Mouse (Mus musculus): Measurements from ENCODE around the gene Rbm33. TPM values are rescaled to one million over a fixed set of nuclear protein-coding genes. Genes with fewer than 3 reads are reported as not detected.

Gene Rbm33
- polyA plus RNA-seq, 1 experiment, result 33.3 TPM

GRCm38 (mm10) chr5:28322189-28322588, 5.3 kb downstream of the Rbm33 start:
- Histone ChIP-seq H3K27ac (ENCODE audit: insufficient read depth, low read length) (no peak overlapping the region), H3K36me3 (ENCODE audit: control insufficient read depth, insufficient read depth, low read length) (no peaks in the 10 kb centered on the region), H3K4me1 (ENCODE audit: control insufficient read depth, insufficient read depth, insufficient read length) (peaks cover 19% of the 10 kb centered on the region), H3K4me3 (ENCODE audit: extremely low read depth, insufficient read depth, insufficient read length) (no peak overlapping the region), H3K27me3 (ENCODE audit: control insufficient read depth, insufficient read depth, low read length) (no peaks in the 10 kb centered on the region)
- WGBS, result 88% methylated on average over 3 of the region's 3 CpGs
- TF ChIP-seq CTCF (IDR thresholded peaks at IDR 0.05; ENCODE audit: extremely low read depth, insufficient read depth, insufficient read length, insufficient replicate concordance) (no peak), POLR2A (IDR thresholded peaks at IDR 0.05; ENCODE audit: low read depth, low read length) (no peak)
- no peak for DNase-seq (ENCODE audit: low read depth in 1 of 2, low spot score in 2 of 2)

DNA sequence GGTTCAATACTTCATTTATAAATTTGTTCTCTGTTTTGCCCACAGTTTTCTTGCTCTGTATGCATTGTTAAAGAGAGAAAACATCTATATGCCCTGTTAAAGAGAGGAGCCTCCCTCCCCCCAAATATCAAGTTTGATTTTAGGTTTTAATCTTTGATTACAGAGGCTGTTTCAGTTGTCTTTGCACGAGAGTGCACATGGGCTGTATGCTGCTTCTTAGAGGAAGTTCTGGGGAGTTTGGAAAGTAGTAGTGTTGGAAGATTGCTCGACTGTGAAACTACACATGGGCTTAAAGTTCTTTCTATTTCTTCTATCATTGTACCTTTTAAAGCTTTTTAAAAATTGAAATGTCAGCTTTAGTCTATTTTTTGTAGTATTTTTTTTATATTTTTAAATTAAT, 6.9 kb downstream of the Rbm33 start:
- no peak for TF ChIP-seq POLR2A (IDR thresholded peaks at IDR 0.05; ENCODE audit: low read depth, low read length)
- Histone ChIP-seq H3K27me3 (ENCODE audit: control insufficient read depth, insufficient read depth, low read length) (no peaks in the 10 kb centered on the region), H3K36me3 (ENCODE audit: control insufficient read depth, insufficient read depth, low read length) (no peaks in the 10 kb centered on the region), H3K4me3 (ENCODE audit: extremely low read depth, insufficient read depth, insufficient read length) (no peak overlapping the region), H3K4me1 (ENCODE audit: control insufficient read depth, insufficient read depth, insufficient read length) (peaks cover 22% of the 10 kb centered on the region), H3K27ac (ENCODE audit: insufficient read depth, low read length) (no peak overlapping the region)
- DNase-seq (ENCODE audit: low read depth in 1 of 2, low spot score in 2 of 2), result peak in 1 of 2 experiments; percentile 15
- 10% methylated on average over 2 of the region's 2 CpGs for WGBS

DNA sequence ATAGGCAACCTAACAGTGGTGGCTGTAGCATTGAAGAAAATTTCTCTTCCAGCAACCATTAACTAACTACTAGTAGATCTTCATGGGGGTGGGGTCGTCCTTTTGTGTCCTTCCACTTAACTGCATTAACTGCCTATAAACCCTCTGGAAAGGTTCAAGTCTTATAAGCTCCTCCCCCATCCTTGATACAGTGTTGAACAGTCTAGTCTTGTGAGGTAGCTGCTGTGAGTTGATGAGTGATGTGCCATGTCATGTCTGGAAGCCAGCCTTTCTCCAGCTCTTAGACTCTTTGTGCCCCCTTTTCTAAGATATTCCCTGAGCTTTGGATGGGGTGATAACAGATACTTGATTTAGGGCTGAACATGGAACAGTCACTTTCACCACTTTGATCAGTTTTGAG, 7.5 kb downstream of the Rbm33 start:
- Histone ChIP-seq H3K36me3 (ENCODE audit: control insufficient read depth, insufficient read depth, low read length) (no peaks in the 10 kb centered on the region), H3K27me3 (ENCODE audit: control insufficient read depth, insufficient read depth, low read length) (no peaks in the 10 kb centered on the region), H3K4me1 (ENCODE audit: control insufficient read depth, insufficient read depth, insufficient read length) (peaks cover 22% of the 10 kb centered on the region), H3K27ac (ENCODE audit: insufficient read depth, low read length) (no peak overlapping the region), H3K4me3 (ENCODE audit: extremely low read depth, insufficient read depth, insufficient read length) (no peak overlapping the region)
- DNase-seq (ENCODE audit: low read depth in 1 of 2, low spot score in 2 of 2), result no peak
- TF ChIP-seq POLR2A (IDR thresholded peaks at IDR 0.05; ENCODE audit: low read depth, low read length) (no peak), CTCF (IDR thresholded peaks at IDR 0.05; ENCODE audit: extremely low read depth, insufficient read depth, insufficient read length, insufficient replicate concordance) (no peak)
- 81% methylated on average over 1 of the region's 1 CpGs for WGBS

DNA sequence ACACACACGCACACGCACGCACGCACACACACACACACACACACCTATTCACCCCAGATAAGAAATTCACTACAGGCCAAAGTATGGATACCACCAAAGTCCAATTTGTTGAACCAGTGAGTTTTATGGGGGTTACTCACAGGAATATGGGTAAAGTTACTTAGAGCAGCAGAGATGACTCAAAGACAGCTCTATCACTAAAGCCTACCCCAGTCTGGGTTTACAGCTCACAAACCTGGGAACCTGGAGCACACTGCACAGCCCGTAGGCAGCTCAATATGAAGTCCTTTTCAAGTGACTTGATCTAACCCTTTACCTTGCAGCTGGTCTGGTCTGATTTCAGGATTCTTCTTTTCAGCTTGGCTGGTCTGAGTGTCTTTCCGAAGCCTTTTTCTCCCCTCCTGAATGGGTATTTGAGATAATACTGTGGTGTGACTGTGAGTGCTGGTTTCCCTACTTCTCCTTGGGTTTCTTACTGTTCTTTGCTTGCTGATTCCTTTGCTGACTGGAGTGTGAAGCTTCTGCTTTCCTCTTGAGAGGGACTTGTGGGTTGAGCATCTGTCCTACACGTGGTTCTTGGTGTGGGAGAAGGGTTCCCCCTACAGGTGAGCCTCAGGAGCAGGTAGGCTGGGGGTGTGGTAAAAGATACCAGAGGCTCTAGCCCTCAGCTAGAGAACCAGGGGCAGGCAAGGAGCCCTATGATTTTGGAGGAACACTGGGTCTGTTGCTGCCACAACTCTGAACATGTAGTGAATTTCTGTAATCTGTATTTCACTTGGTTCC, 12.3 kb downstream of the Rbm33 start:
- peak; percentile 62 to 65 for DNase-seq (ENCODE audit: low read depth in 1 of 2, low spot score in 2 of 2)
- TF ChIP-seq POLR2A (IDR thresholded peaks at IDR 0.05; ENCODE audit: low read depth, low read length), result no peak
- TF ChIP-seq CTCF (IDR thresholded peaks at IDR 0.05; ENCODE audit: extremely low read depth, insufficient read depth, insufficient read length, insufficient replicate concordance), result peak; percentile 81; the same call in 1 of the 2 replicates
- Histone ChIP-seq H3K4me3 (ENCODE audit: extremely low read depth, insufficient read depth, insufficient read length) (no peak overlapping the region), H3K36me3 (ENCODE audit: control insufficient read depth, insufficient read depth, low read length) (peaks cover 4% of the 10 kb centered on the region; the same call in 1 of the 2 replicates), H3K27me3 (ENCODE audit: control insufficient read depth, insufficient read depth, low read length) (no peaks in the 10 kb centered on the region), H3K4me1 (ENCODE audit: control insufficient read depth, insufficient read depth, insufficient read length) (peaks cover 16% of the 10 kb centered on the region), H3K27ac (ENCODE audit: insufficient read depth, low read length) (no peak overlapping the region)
- 80% methylated on average over 7 of the region's 7 CpGs for WGBS

- H3K4me1 ChIP-seq (ENCODE audit: control insufficient read depth, insufficient read depth, insufficient read length), result no peaks in the 10 kb centered on the region
- H3K4me3 ChIP-seq (ENCODE audit: extremely low read depth, insufficient read depth, insufficient read length), result no peak overlapping the region
- TF ChIP-seq CTCF (IDR thresholded peaks at IDR 0.05; ENCODE audit: extremely low read depth, insufficient read depth, insufficient read length, insufficient replicate concordance), result no peak
- TF ChIP-seq POLR2A (IDR thresholded peaks at IDR 0.05; ENCODE audit: low read depth, low read length), result no peak
- H3K36me3 ChIP-seq (ENCODE audit: control insufficient read depth, insufficient read depth, low read length), result peaks cover 14% of the 10 kb centered on the region
- 95% methylated on average over 2 of the region's 2 CpGs for WGBS
- no peak for DNase-seq (ENCODE audit: low read depth in 1 of 2, low spot score in 2 of 2)
- no peak overlapping the region for H3K27ac ChIP-seq (ENCODE audit: insufficient read depth, low read length)
- no peaks in the 10 kb centered on the region for H3K27me3 ChIP-seq (ENCODE audit: control insufficient read depth, insufficient read depth, low read length)
Measured at GRCm38 (mm10) chr5:28333731-28334130, 16.8 kb downstream of the Rbm33 start.

GRCm38 (mm10) chr5:28351857-28352513, 35.1 kb downstream of the Rbm33 start:
- H3K27ac ChIP-seq (ENCODE audit: insufficient read depth, low read length), result no peak overlapping the region
- TF ChIP-seq POLR2A (IDR thresholded peaks at IDR 0.05; ENCODE audit: low read depth, low read length), result no peak
- no peak for TF ChIP-seq CTCF (IDR thresholded peaks at IDR 0.05; ENCODE audit: extremely low read depth, insufficient read depth, insufficient read length, insufficient replicate concordance)
- DNase-seq (ENCODE audit: low read depth in 1 of 2, low spot score in 2 of 2), result no peak
- H3K4me1 ChIP-seq (ENCODE audit: control insufficient read depth, insufficient read depth, insufficient read length), result no peaks in the 10 kb centered on the region
- peaks cover 25% of the 10 kb centered on the region for H3K36me3 ChIP-seq (ENCODE audit: control insufficient read depth, insufficient read depth, low read length)
- no peak overlapping the region for H3K4me3 ChIP-seq (ENCODE audit: extremely low read depth, insufficient read depth, insufficient read length)
- no peaks in the 10 kb centered on the region for H3K27me3 ChIP-seq (ENCODE audit: control insufficient read depth, insufficient read depth, low read length)

DNA sequence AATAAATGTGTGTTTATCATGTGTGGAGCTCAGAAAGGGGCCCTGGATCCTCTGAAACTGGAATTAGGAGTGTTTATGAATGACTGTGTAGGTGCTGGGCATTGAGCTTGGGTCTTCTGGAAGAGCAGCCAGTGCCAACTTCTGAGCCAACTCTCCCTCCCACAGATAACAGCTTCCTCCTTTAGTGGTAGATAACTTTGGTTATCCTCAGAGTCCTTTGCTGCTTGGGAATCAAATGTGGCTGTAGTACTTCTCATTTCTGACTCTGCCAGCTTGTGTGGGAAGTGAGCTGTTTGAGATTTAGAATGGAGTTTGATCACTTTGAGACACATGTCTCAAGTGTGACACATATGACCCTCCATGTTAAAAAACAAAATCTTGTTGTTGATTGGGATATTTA, 38.7 kb downstream of the Rbm33 start:
- Histone ChIP-seq H3K4me1 (ENCODE audit: control insufficient read depth, insufficient read depth, insufficient read length) (no peaks in the 10 kb centered on the region), H3K4me3 (ENCODE audit: extremely low read depth, insufficient read depth, insufficient read length) (no peak overlapping the region), H3K36me3 (ENCODE audit: control insufficient read depth, insufficient read depth, low read length) (peaks cover 45% of the 10 kb centered on the region), H3K27me3 (ENCODE audit: control insufficient read depth, insufficient read depth, low read length) (no peaks in the 10 kb centered on the region), H3K27ac (ENCODE audit: insufficient read depth, low read length) (no peak overlapping the region)
- TF ChIP-seq CTCF (IDR thresholded peaks at IDR 0.05; ENCODE audit: extremely low read depth, insufficient read depth, insufficient read length, insufficient replicate concordance) (no peak), POLR2A (IDR thresholded peaks at IDR 0.05; ENCODE audit: low read depth, low read length) (no peak)
- DNase-seq (ENCODE audit: low read depth in 1 of 2, low spot score in 2 of 2), result no peak

Measured in spleen, adult 2 months (tissue).